In the genomic region with DNA sequence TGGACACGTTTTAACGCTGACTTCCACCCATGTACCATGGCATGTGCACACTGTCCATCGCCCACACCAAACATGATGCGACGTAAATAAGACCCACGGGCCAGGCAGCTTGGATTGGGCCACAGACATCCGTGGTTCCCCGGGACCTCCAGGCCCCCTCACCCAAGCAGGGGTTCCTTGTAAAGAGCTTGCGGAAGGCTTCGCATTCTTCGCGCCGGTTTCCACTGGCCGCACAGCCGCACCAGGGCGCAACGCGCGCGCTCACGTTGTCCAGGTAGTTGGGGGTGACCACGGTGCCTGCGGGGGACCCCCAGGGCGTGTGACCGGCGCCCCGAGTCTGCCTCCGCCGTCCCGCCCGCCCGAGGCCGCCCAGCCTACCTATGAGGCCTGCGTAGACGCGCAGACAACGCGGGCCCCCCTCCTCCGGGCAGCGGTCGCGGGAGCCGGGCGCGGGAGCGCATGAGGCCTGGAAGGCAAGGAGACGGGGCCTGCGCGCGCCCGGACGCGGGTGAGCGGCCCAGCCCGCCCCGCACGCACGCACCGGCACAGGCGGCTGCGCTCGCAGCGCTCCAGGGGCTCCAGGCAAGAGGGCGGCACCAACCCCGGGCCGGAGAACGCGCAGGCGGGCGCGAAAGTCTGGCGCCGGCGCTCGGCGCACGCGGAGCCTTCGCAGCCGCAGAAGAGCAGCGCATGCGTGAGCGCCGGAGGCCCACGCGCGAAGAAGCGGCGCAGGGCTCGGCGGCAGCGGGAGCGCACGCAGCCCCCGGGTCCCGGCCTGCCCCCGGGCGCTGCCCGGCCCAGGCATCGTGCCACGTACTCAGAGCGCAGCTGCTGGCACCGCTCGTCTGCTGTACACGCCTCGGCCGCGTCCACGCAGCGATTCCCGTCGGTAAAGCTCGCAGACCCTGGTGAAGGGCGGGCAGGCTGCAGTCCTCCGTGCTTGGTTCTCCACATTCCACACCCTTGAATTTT, we compare ENCODE assay signal across 8 mouse cellular contexts. TPM values are rescaled to one million over a fixed set of nuclear protein-coding genes. Genes with fewer than 3 reads are reported as not detected.
DNase-seq lines count a peak whose midpoint lies in the region; ATAC-seq lines count a peak whose summit lies in the region.

No protein-coding gene starts in this region.

- H3K9me3 ChIP-seq in heart, embryonic 14.5 days (ENCODE audit: control insufficient read depth, low read length): no peaks in the 10 kb centered on the region
- H3K9me3 ChIP-seq in midbrain, embryonic 12.5 days: no peaks in the 10 kb centered on the region

- no peak; the same call in 1 of the 2 replicates for ATAC-seq in heart, embryonic 14.5 days (ENCODE audit: insufficient number of reproducible peaks, insufficient read depth, low FRiP score, low read depth)
- ATAC-seq in midbrain, embryonic 12.5 days (ENCODE audit: low FRiP score, low read depth): peak; percentile 65

- 3% methylated on average over 115 of the region's 115 CpGs for WGBS in heart, embryonic 14.5 days
- WGBS in midbrain, embryonic 12.5 days: 3% methylated on average over 98 of the region's 115 CpGs

- no peaks in the 10 kb centered on the region for H3K36me3 ChIP-seq in heart, embryonic 14.5 days (ENCODE audit: control insufficient read depth, insufficient read depth, low read length)
- H3K36me3 ChIP-seq in midbrain, embryonic 12.5 days: no peaks in the 10 kb centered on the region

- peak overlapping the region; percentile 68 for H3K9ac ChIP-seq in heart, embryonic 14.5 days (ENCODE audit: low read length)
- peak overlapping the region; percentile 40 for H3K9ac ChIP-seq in midbrain, embryonic 12.5 days (replicated peaks)

- H3K4me3 ChIP-seq in heart, embryonic 14.5 days (ENCODE audit: control insufficient read depth in 1 of 2, insufficient read depth in 1 of 2, low read depth in 1 of 2, low read length in 2 of 2): peak overlapping the region; percentile 52
- peak overlapping the region; percentile 51 for H3K4me3 ChIP-seq in midbrain, embryonic 12.5 days

- H3K27me3 ChIP-seq in heart, embryonic 14.5 days (ENCODE audit: control insufficient read depth, insufficient read depth, low read length): peaks cover 51% of the 10 kb centered on the region
- H3K27me3 ChIP-seq in midbrain, embryonic 12.5 days: peaks cover 55% of the 10 kb centered on the region

- peak overlapping the region; percentile 96 for H3K4me2 ChIP-seq in heart, embryonic 14.5 days (ENCODE audit: low read length)
- H3K4me2 ChIP-seq in midbrain, embryonic 12.5 days (replicated peaks): peak overlapping the region; percentile 72

- DNase-seq in ovary, postnatal 36 days (ENCODE audit: low spot score): peak; percentile 45
- no peak for DNase-seq in ovary, postnatal 10 days (ENCODE audit: low spot score)
- DNase-seq in cerebellum, postnatal 36 days: peak; percentile 54 to 60
- DNase-seq in layer of hippocampus, postnatal 25 days (ENCODE audit: extremely low spot score in 1 of 2, low spot score in 1 of 2): peak; percentile 59 to 75
- DNase-seq in telencephalon, adult 2 months (ENCODE audit: low read depth, low spot score): peak; percentile 66
- no peak for DNase-seq in spleen, adult 12 weeks (ENCODE audit: low spot score)

- peaks cover 13 to 28% of the 10 kb centered on the region in 2 experiments for H3K4me1 ChIP-seq in heart, embryonic 14.5 days (ENCODE audit: control insufficient read depth in 2 of 2, insufficient read depth in 2 of 2, low read length in 2 of 2)
- peaks cover 7% of the 10 kb centered on the region; the same call in 1 of the 2 replicates for H3K4me1 ChIP-seq in midbrain, embryonic 12.5 days

- no peak overlapping the region for H3K27ac ChIP-seq in heart, embryonic 14.5 days (replicated peaks in 1 of 2; ENCODE audit: control insufficient read depth in 1 of 2, insufficient read depth in 1 of 2, low read depth in 2 of 2, low read length in 2 of 2)
- no peak overlapping the region for H3K27ac ChIP-seq in midbrain, embryonic 12.5 days (replicated peaks)

RNA-seq across cellular contexts. Expression of a gene that starts 1.7 kb away (rescaled TPM):
- 2.7 and 3.2 TPM in 2 replicates for polyA plus RNA-seq in heart, embryonic 14.5 days (2014; fragmentation: Nextera tagmentation; extraction: Ambion mirVana)
- 10 to 100 TPM; 64.8 to 70.0 TPM for total RNA-seq in layer of hippocampus, postnatal 25 days (2021)
- 5.9 and 6.8 TPM in 2 replicates for polyA plus RNA-seq in midbrain, embryonic 12.5 days (2016; fragmentation: Nextera tagmentation; extraction: Ambion mirVana)

RNA-seq across cellular contexts. Expression of a gene that starts 22.5 kb away (rescaled TPM):
- polyA plus RNA-seq in heart, embryonic 14.5 days (2014; fragmentation: Nextera tagmentation; extraction: Ambion mirVana): 8.2 and 10.3 TPM in 2 replicates
- 1 to 10 TPM in 1 of 2 experiments, under 1 TPM in 1; 0.94 to 1.1 TPM for total RNA-seq in layer of hippocampus, postnatal 25 days (2021)
- polyA plus RNA-seq in midbrain, embryonic 12.5 days (2016; fragmentation: Nextera tagmentation; extraction: Ambion mirVana): 2.0 and 2.1 TPM in 2 replicates

RNA-seq across cellular contexts. Expression of a gene that starts 45.4 kb away (rescaled TPM):
- 0.54 and 0.63 TPM in 2 replicates for polyA plus RNA-seq in heart, embryonic 14.5 days (2014; fragmentation: Nextera tagmentation; extraction: Ambion mirVana)
- under 1 TPM; 0.22 to 0.31 TPM for total RNA-seq in layer of hippocampus, postnatal 25 days (2021)
- 0.13 and 0.27 TPM in 2 replicates for polyA plus RNA-seq in midbrain, embryonic 12.5 days (2016; fragmentation: Nextera tagmentation; extraction: Ambion mirVana)

Comparison
In these comparisons a context has a peak if more than half of its experiments do, and no peak if none do; other contexts are left out.
1. DNase-seq: peak in ovary, postnatal 36 days (single experiment), cerebellum, postnatal 36 days (2 of 2), layer of hippocampus, postnatal 25 days (2 of 2) and telencephalon, adult 2 months (single experiment); none in ovary, postnatal 10 days (single experiment) and spleen, adult 12 weeks (single experiment).